Mouse (Mus musculus) testis, postnatal 14 days (tissue): ENCODE results near the gene Pigf.
"Not testable (repeated sequence)": the region's sequence is repeated elsewhere in the genome, so short reads cannot be mapped to it uniquely, and the experiment has no call there.

Source experiments
- DNase-seq: peaks from one replicate; pipeline ENCODE4 v3.0.0; 2021; ENCODE audit warnings: low spot score

Pigf gene

DNA sequence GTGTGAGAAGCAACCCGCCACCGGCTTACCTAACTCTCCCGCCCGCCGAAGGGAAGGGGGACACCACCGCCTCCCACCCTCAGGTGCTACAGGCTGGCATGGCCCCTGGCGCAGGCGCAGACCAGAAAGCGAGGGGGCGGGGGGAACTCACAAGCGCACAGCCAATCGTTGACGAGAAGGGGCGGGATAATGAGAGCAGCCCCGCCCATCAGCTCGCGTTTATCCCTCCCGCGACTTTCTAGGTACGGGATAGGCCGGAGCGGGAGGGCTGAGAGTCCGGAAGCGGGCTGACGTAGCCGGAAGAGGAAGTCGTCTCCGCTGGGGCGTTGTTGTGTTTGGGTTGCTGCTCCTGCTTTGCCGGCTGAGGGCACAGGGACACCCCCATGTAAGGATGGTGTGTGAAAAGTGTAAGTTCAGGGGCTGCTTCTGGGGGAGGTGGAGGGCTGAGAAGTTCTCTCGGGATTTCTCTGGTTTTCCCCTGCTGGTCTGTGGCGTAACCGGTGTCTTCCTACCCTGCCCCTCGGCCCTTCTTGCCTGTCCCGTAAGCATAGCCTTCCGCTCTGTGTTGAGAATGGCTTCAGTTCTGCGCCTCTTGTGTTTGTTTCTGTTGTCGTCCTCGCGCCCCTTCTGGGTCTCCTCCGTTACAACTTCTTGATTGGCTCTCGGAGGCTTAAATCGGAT is at the start of gene Pigf, which contains the start of gene Cript:
Gene Pigf, minus strand, starts transcription at position 138 of the 681 bp plus-strand sequence.
Gene Cript, plus strand, starts transcription at position 282 of the 681 bp plus-strand sequence.
- DNase-seq: peak; percentile 98

DNA sequence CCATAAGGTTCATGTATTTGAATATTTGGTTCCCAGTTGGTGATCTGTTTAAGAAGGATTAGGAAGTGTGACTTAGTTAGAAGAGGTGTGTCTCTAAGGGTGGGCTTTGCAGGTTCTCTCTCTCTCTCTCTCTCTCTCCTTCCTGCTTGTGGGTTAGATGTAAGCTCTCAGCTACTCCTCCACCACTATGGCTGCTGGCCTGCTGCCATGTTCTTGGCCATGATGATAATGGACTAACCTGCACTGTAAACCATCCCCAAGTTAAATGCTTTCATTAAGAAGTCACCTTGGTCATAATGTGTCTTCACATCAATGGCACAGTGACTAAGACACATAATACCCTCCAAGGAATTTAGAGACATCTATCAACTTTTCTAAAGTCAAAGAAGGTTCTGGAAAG is 48.3 kb upstream of the Pigf start:
- no peak for DNase-seq

DNA sequence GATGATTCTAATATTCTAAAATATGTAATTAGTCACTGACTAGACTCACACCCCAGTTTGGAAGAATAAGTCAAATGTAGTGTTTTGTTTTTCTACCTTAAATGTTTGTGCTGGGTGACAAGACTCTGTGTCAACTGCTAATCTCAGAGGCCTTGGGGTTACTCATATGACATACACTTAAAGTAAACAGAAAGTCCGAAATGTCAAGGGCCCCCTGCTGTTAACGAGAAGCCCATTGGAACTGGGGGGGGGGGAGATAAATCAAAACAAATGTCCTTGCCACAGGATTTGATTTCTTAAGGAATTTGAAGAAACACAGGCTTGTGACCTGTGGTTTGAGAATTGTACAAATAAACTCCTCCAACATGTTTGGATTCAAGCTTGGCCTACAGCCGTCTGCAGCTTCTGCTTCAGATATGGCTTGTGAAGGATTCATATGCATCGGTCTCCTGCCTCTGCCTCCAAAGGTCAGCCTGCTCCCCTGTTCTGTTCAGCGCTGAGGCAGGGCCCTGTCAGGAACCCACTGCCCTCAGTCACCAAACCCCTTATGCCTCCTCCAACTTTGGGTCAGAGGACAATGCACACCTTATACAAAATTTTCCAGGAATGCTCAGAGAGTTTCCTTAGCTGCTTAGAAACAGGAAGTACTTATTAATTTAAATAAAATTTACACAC is 47.7 kb upstream of the Pigf start:
- no peak for DNase-seq

DNA sequence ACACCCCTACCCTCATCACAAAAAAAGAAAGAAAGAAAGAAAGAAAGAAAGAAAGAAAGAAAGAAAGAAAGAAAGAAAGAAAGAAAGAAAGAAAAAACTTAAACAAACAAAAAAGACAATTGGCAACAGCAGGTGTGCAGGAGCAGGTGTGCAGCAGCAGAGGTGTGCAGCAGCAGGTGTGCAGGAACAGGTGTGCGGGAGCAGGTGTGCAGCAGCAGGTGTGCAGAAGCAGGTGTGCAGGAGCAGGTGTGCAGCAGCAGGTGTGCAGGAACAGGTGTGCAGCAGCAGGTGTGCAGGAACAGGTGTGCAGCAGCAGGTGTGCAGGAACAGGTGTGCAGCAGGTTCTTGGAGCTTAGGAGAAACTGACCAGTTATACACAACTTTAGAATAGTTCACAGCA is 47.0 kb upstream of the Pigf start:
- DNase-seq: not testable (repeated sequence)

DNA sequence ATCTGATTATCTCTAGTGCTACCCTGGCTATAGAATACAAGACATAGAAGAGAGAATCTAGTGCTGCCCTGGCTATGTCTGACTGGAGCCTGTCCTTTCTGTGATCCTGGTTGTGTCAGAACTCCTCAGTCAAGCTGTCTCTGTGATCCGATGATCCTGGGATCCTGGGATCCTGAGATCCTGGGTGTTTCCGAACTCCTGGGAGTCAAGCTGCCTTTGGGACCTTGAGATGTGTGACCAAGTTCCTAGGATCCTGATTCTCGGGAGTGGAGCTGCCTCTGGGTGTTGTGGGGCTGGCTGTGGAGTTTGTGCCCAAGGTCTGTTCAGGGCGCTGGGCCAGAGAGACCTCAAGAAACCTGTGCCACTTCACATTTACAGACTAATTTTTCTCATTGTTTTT is 43.8 kb upstream of the Pigf start:
- no peak for DNase-seq

DNA sequence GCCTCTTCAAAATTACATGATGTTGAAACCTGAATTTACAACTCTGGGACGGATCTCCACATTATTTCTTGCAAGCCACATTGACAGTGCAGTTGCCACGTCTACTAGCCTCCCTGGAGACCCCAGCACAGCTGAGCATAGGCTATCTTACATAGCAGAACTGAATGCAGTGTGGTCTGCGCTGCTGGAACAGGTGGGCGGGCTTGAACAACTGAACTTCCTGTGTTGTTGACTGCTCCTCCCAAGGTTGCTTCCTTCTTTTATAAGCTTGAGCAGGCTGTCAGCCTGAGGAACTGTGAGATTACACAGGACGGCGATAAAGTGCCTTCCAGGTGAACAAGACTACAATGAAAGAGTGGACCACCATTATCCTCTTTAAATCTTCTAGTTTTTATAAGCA is 38.8 kb upstream of the Pigf start:
- DNase-seq: no peak

DNA sequence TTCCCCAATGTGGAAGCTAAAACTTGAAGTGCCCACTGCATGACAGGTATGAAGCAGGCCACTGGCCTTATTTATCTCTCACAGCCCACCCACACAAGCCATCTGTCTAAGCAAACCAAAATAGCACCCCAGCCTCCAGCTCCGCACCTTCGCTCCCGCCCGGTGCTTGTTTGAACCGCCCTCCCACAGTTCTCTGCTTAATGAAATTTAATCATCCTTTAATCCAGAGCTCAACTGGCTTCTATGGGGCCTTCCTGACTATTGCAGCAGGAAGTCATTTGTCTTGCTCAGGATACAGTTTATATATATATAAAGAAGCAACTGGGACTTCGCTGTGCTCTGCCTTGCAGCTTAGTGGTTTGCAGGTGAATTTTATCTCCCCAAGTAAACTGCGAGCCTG is 38.3 kb upstream of the Pigf start:
- no peak for DNase-seq

DNA sequence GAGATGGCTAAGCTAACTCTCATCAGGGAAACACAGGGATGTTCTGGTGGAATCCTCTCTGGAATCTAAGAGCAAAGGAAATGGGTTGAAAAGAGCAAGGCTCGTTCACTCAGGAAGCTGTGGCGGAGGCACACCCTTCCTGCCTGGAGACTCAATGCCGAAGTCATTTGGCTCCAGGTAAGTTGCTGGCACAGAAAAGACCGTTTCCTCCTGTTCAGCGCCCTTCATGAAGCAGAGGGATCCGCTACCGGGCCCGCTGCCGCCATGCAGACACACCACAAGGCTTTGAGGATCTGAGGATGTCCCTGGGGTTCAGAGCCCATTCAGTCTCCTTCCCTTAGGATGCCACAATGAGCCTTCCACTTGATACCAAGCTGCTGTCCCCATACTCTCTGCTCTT is 37.4 kb upstream of the Pigf start:
- DNase-seq: no peak

DNA sequence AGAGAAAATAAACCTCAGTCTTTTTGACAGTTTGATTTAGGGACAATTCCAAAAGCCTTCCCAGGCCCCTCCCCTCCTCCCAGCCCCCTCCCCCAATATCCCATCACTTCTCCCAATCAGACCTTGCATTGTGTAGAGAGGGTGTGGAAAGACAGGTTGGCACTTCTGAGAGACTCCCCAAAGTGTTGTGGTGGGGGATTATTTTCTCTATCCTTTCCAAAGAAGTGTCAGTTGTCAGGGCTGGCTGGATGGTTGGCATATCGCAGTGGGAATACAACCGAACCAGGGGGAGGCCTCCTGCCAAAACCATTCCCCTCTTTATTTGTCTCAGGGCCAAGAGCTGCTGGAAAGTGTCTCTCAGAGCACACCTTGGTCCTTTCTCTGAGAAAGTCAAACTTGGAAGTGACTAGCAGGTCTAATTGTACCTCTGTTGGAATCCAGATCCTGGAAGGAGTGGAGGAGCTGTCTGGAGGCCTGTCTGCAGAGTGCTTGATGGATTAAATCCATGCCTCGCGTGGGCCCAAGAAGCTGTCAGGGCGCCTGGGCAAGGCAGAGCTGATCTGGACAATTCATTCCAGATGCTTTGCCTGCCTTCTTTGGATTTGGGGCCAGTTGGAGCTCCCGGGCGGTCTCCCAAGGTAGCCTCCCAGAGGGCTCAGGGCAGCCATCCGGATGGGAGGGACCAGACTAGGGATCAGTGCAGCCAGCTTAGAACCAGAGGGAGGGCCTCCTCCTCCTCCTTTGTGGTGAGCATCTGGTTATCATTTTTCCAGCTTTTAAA is 32.5 kb upstream of the Pigf start:
- peak; percentile 23 for DNase-seq

DNA sequence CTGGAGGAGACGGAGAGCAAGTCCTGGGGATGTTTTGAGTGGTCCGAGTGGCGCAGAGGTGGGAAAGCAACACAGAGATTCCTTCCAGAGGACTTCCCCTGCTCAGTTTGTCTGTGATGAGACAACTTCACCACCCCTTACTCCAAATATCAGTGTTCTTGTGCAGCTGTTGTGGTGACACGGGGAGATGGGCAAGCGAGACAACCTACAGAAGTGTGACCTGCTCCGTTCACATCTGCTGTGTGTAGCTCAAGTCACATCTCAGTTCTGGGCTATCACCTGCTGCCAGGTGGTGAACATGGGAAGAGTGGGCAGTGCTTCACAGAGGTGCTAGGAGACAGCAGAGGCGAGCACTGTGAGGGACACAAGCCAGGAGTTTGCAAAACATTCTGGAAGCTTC is 31.6 kb upstream of the Pigf start:
- no peak for DNase-seq

DNA sequence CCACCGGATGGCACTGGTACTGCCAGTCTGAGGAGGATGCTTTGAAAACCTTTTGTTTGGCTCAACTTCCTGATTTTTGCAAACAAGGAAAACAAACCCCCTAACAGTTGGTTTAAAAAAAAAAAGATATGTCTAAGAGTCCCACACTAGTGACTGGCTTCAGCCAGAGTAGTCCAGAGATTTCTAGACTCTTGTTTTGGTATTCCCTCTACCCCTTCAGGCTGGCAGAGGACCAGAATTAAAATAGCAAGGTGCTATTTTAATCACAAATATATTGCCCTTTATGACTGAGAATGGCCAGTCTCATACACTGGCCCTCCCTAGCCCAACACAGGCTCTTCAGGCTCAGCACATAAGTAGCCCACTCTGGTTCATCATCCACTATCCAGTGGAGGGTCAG is 30.5 kb upstream of the Pigf start:
- DNase-seq: peak; percentile 1

DNA sequence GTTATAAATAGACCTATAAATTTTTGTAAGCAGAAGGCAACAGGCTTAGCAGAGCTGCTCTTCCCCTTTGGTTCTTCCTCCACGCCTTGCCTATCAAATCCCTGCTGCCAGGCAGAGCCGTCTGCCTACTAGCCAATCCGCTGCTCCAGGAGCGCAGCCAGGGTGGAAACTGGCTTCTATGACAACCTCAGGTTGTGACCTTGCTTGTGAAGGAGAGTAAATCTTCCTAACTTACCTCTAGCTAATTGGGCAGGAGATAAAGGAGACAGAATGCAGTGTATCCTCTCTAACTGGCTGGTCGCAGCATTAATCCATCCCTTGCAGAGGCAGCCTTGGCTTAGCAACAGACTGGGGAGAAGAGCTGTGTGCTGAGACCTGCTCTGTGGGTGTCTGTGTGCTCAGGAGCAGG is 29.8 kb upstream of the Pigf start:
- DNase-seq: peak; percentile 26

DNA sequence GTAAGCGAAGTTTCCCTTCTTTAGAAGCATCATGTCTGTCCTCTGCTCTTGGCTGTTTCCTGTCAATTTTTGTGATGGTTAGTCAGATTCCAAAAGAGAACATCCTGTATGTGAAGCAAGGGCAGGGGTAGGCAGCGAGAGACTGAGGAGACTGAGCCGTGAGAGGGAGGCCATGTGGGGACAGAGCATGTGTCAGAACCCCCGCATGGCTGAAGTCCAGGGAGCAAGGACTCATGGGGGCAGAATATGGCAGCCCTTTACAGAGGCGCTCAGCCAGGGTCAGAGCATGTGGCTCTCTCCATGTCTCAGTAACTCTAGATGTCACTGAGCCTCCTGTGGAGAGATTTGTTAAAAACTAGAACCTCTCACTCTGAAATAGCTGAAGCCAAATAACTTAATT is 28.7 kb upstream of the Pigf start:
- DNase-seq: peak; percentile 5

DNA sequence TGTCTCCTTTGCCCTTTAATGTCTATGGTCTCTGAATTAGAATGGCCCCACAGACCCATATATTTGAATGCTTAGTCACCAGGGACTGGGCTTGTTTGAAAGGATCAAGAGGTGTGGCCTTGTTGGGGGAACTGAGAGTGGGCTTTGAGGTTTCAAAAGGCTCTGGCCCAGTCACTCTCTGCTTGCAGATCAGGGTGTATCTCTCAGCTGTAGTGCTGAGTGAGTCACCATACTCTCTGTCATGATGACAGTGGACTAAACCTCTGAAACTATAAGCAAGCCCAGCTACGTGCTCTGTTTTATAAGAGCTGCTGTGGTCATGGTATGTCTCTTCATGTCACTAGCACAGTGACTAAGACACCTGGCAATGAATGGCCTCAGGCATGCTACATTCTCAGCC is 27.2 kb upstream of the Pigf start:
- no peak for DNase-seq

DNA sequence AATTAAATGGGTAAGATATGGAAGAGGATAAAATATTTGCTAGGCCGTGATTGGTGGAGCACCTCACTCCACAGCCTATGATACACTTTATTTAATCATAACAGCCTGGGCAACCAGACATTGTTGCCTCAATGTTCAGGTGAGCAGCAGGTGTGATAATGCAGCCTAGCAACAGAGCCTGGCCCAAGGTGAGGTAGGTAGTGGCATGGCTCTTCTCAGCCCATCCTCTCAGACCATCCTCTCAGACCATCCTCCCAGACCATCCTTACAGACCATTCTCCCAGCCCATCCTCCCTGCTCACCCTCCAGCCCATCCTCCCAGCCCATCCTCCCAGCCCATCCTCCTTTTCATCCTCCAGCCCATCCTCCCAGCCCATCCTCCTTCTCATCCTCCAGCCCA is 26.4 kb upstream of the Pigf start:
- peak; percentile 2 for DNase-seq

DNA sequence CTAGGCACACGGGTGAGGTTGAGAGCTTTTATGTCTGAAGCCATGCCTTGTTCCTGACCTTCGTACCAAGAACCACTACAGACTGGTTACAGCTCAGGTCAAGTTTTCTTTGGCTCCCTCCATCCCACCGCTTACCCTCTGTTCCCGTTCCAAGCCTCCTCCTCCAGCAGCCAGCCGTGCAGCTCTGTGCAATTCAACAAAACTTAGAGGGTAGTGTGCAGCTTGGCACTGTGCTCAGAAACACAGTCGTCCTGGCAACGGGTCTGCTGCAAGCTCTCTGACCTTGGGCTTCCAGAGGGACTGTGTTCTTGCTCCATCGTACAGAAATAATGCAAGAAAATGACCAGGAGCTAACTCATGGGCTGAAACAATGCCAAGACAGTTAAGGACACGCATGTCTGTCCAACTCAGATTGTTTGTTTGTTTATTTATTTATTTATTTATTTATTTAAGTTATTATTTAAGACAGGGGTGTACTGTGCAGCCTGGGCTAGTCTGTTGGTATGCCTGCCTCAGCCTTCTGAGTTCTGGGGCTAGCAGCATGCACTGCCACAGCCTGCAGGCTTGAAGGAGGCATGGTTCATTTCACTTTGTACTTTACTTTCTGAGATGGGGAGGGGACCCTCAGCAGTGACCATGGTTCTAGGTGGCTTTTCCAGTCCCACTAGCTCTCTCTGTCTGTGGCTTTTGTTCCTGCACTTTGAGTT is 25.4 kb upstream of the Pigf start:
- peak; percentile 53 for DNase-seq

DNA sequence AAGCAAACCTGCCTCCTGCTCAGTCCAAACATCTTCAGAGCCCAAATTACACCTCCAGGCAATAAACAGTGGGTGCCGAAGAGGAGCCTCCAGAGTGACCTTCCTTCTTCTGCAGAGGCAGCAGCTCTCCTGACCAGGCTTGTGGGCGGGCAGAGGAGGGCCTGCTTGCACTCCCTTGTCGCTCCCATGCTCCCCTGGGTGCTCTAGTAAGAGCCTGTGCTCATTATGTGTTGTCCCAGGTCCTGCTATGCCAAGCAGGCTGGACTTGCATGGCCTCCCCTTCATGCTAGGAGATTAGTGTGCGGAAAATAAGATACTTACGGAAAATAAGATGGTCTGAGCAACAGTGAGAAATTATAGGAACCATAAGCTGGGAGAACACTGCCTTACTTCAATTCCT is 24.5 kb upstream of the Pigf start:
- DNase-seq: peak; percentile 4

DNA sequence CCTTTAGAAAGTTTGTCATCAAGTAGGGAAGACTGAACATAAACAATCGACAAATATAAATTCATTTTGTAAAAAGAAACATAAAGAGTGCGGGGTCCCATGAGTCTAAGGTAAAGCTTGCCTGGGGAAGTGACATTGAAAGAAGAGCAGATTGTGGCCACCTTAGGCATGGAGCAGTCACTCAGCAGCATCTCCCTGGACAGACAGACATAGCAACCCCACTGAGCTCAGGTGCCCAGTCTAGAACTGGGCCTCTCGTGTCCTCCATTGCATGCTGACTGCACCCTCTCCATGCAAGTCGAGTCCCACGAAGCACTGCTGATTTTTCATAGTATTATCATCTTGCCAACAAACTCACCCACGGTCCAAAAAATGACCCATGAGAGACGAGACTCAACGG is 19.6 kb upstream of the Pigf start:
- no peak for DNase-seq

DNA sequence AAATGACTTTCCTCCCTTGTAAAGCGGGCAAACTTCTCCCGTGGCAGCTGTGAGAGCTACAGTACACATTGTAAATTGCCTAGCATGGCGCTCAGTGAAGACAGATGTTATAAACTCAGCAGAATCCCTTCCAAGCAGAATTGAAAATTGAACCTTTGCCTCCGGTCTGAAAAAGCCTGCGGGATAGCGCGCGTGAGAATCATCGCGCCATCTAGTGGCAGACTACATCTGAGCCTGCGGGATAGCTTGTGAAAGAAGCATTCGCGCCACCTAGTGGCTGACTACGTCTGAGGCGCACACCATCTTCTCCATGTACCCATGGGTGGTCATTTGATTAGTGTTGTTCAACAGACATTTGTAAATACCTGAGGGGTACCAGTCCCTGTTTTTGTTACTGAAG is 19.2 kb upstream of the Pigf start:
- peak; percentile 84 for DNase-seq

DNA sequence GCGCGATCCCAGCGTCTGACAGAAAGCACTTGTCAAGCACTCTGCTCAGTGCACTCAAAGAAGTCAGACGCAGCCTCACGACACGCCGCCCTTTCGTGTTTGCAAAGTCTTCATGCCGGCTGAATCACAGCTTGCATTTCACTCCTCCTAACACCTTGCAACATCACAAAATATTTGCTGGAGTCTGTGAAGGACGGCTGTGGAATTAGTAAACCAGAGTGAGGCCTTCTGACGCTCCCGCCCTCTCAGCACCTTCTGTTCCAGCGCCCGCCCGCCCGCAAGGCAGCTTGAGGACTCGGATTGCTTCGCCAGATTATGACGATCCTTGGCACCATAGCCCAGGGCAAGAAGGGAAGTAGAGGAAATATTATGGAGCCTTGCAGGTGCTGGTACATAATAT is 16.5 kb upstream of the Pigf start:
- DNase-seq: no peak

DNA sequence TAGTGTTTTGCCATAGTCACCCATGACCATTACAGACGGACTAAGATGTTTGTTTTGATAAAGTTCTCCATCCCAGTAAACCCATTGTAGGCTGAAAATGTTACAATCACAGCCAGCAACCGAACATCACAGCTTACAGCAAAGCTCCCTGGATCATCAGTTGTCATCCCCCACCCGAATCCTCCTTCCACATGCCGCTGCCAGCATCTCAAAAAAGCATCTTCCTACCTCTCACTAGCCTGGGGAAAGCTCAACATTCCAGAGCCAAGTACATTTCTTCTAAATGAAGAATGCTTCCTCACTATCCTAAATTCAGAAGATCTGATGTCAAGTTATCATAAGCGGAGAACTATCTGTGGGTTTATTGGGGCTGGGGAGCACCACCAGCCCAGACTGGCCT is 13.3 kb upstream of the Pigf start:
- no peak for DNase-seq
